Mouse (Mus musculus): ENCODE results near the gene Xpo6. TPM values are rescaled to one million over a fixed set of nuclear protein-coding genes. Genes with fewer than 3 reads are reported as not detected.

Gene Xpo6
- polyA plus RNA-seq, 1 experiment from 2014 or later = 75.4 TPM

DNA sequence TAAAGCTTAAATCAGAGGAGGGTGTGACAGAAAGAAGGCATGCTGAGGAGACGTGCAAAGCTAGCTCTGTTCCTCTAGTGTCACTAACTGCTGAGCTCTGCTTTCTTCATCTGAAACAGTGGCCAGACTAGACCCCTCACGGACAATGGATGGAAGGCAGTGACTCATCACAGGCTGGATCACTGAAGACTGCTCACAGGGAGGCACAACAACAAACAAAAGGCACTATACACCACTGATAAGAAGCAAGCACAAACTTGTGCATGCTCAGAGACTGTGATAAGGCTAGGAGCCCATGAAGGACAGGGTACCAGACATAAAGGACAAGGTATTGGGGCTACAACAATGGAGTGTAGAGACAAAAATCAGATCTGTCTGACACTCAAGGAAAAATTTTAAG lies 89.1 kb downstream of the Xpo6 start:
- Histone ChIP-seq H3K4me1 (no peaks in the 10 kb centered on the region), H3K36me3 (peaks cover 82% of the 10 kb centered on the region), H3K4me3 (no peak overlapping the region), H3K27ac (no peak overlapping the region), H3K4me2 (replicated peaks) (no peak overlapping the region), H3K27me3 (replicated peaks) (no peaks in the 10 kb centered on the region), H3K9me3 (no peaks in the 10 kb centered on the region), H3K9ac (no peak overlapping the region)
- no peak for ATAC-seq (ENCODE audit: low FRiP score, low read depth)
- WGBS = 84% methylated on average over 2 of the region's 2 CpGs

- H3K9ac ChIP-seq = no peak overlapping the region
- 93% methylated on average over 3 of the region's 3 CpGs for WGBS
- H3K9me3 ChIP-seq = no peaks in the 10 kb centered on the region
- H3K4me2 ChIP-seq (replicated peaks) = no peak overlapping the region
- H3K36me3 ChIP-seq = peaks cover 83% of the 10 kb centered on the region
- H3K27me3 ChIP-seq (replicated peaks) = no peaks in the 10 kb centered on the region
- no peak for ATAC-seq (ENCODE audit: low FRiP score, low read depth)
- H3K27ac ChIP-seq = no peak overlapping the region
- H3K4me1 ChIP-seq = no peaks in the 10 kb centered on the region
- H3K4me3 ChIP-seq = no peak overlapping the region
Observed at GRCm38 (mm10) chr7:126109898-126110297, 90.4 kb downstream of the Xpo6 start.

GRCm38 (mm10) chr7:126100440-126100839 lies 99.9 kb downstream of the Xpo6 start:
- Histone ChIP-seq H3K27me3 (replicated peaks) (no peaks in the 10 kb centered on the region), H3K4me2 (replicated peaks) (no peak overlapping the region), H3K4me1 (no peaks in the 10 kb centered on the region), H3K4me3 (no peak overlapping the region), H3K36me3 (peaks cover 79% of the 10 kb centered on the region), H3K27ac (no peak overlapping the region), H3K9ac (no peak overlapping the region), H3K9me3 (no peaks in the 10 kb centered on the region)
- ATAC-seq (ENCODE audit: low FRiP score, low read depth) = no peak
- WGBS = 95% methylated on average over 11 of the region's 11 CpGs

DNA sequence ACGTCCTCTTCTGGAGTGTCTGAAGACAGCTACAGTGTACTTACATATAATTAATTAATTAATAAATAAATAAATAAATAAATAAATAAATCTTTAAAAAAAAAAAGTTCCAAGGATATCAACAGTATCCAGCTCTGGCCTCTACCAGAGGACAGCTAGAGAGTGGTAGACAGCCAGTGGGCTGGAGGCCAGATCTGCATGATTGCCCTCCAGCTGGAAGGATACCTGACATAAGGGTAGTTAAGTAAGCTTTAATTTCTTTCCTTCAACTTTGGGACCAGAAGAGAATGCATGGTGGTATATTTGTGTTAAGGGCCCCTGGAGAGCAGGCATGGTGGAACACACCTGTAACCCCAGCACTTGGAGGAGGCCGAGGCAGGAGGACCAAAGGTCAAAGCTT lies 100.5 kb downstream of the Xpo6 start:
- Histone ChIP-seq H3K27ac (no peak overlapping the region), H3K27me3 (replicated peaks) (no peaks in the 10 kb centered on the region), H3K9me3 (no peaks in the 10 kb centered on the region), H3K4me1 (no peaks in the 10 kb centered on the region), H3K36me3 (peaks cover 73% of the 10 kb centered on the region), H3K4me3 (no peak overlapping the region), H3K4me2 (replicated peaks) (no peak overlapping the region), H3K9ac (no peak overlapping the region)
- WGBS = 92% methylated on average over 2 of the region's 2 CpGs
- no peak for ATAC-seq (ENCODE audit: low FRiP score, low read depth)

- WGBS = 98% methylated on average over 7 of the region's 7 CpGs
- H3K9ac ChIP-seq = no peak overlapping the region
- ATAC-seq (ENCODE audit: low FRiP score, low read depth) = no peak
- H3K4me1 ChIP-seq = no peaks in the 10 kb centered on the region
- no peaks in the 10 kb centered on the region for H3K27me3 ChIP-seq (replicated peaks)
- H3K4me2 ChIP-seq (replicated peaks) = no peak overlapping the region
- no peaks in the 10 kb centered on the region for H3K9me3 ChIP-seq
- H3K36me3 ChIP-seq = peaks cover 67% of the 10 kb centered on the region
- H3K4me3 ChIP-seq = no peak overlapping the region
- H3K27ac ChIP-seq = no peak overlapping the region
Observed at GRCm38 (mm10) chr7:126099163-126099775, 101.0 kb downstream of the Xpo6 start.

GRCm38 (mm10) chr7:126097219-126097915 lies 102.9 kb downstream of the Xpo6 start:
- Histone ChIP-seq H3K27me3 (replicated peaks) (no peaks in the 10 kb centered on the region), H3K36me3 (peaks cover 51% of the 10 kb centered on the region), H3K27ac (no peak overlapping the region), H3K4me2 (replicated peaks) (no peak overlapping the region), H3K4me1 (no peaks in the 10 kb centered on the region), H3K4me3 (no peak overlapping the region), H3K9me3 (no peaks in the 10 kb centered on the region), H3K9ac (no peak overlapping the region)
- WGBS = 81% methylated on average over 7 of the region's 9 CpGs
- ATAC-seq (ENCODE audit: low FRiP score, low read depth) = no peak

- no peak overlapping the region for H3K27ac ChIP-seq
- 81% methylated on average over 5 of the region's 5 CpGs for WGBS
- H3K9me3 ChIP-seq = no peaks in the 10 kb centered on the region
- no peak overlapping the region for H3K9ac ChIP-seq
- no peak for ATAC-seq (ENCODE audit: low FRiP score, low read depth)
- H3K4me2 ChIP-seq (replicated peaks) = no peak overlapping the region
- no peak overlapping the region for H3K4me3 ChIP-seq
- no peaks in the 10 kb centered on the region for H3K4me1 ChIP-seq
- peaks cover 44% of the 10 kb centered on the region for H3K36me3 ChIP-seq
- no peaks in the 10 kb centered on the region for H3K27me3 ChIP-seq (replicated peaks)
Observed at GRCm38 (mm10) chr7:126096596-126096995, 103.7 kb downstream of the Xpo6 start.

DNA sequence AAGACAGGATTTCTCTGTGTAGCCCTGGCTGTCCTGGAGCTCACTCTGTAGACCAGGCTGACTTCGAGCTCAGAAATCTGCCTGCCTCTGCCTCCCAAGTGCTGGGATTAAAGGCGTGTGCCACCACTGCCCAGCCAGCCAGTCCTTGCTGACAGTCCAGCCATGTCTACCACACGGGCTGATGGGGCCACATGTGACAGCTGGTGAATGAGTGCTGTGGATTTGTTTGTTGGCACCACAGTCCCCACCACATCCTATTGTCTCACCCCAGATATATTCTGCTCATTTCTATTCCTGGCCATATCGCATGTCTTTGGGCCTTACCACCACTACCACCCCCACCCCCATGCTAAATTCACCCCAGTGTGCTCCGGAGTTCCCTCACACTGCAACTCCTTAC lies 105.6 kb downstream of the Xpo6 start:
- Histone ChIP-seq H3K4me2 (replicated peaks) (no peak overlapping the region), H3K9ac (no peak overlapping the region), H3K9me3 (no peaks in the 10 kb centered on the region), H3K4me1 (no peaks in the 10 kb centered on the region), H3K27me3 (replicated peaks) (no peaks in the 10 kb centered on the region), H3K36me3 (peaks cover 26% of the 10 kb centered on the region), H3K27ac (no peak overlapping the region), H3K4me3 (no peak overlapping the region)
- ATAC-seq (ENCODE audit: low FRiP score, low read depth) = no peak
- 95% methylated on average over 5 of the region's 5 CpGs for WGBS

DNA sequence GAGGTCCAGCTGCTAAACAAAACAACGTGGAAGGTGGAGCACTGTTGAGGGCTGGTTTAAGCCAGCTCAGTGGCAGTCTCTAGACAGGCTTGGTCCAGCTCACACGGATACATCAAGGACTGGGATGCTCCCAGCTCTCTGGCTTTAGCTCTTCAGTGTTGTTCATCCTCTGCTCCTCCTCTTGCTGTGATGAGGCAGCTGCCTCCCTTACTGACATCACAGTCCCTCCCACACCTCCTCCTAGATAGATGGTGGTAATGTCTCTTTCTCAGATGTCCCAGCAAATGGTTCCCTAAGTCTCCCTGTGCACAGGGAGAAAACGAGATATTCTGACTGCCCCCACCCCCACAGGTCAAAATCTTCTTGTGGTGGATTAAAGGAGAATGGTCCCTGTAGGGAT lies 107.1 kb downstream of the Xpo6 start:
- H3K27ac ChIP-seq = no peak overlapping the region
- no peak overlapping the region for H3K4me3 ChIP-seq
- H3K27me3 ChIP-seq (replicated peaks) = no peaks in the 10 kb centered on the region
- H3K9ac ChIP-seq = no peak overlapping the region
- no peak overlapping the region for H3K4me2 ChIP-seq (replicated peaks)
- no peaks in the 10 kb centered on the region for H3K4me1 ChIP-seq
- 50% methylated on average over 3 of the region's 3 CpGs for WGBS
- no peak for ATAC-seq (ENCODE audit: low FRiP score, low read depth)
- peaks cover 12% of the 10 kb centered on the region for H3K36me3 ChIP-seq
- H3K9me3 ChIP-seq = no peaks in the 10 kb centered on the region

DNA sequence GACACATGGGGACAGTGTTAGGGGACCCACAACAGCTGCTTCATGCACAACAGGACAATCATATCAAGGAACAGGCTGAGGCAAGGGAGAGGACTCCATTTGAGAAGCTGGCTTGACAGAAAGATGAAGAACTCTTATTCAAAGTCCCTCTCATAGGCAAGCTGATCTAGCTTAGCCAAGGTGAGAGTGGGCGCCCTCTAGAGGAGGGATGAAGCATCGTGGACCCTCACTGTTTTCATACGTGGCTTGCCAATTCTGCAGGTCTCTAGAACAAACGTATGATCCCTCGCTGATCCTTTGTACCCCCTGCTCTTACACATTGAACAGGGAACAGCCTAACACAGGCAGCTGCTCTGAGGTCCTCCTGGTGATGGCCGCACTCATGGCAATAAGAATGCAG lies 110.5 kb downstream of the Xpo6 start:
- Histone ChIP-seq H3K36me3 (no peaks in the 10 kb centered on the region), H3K9me3 (no peaks in the 10 kb centered on the region), H3K4me1 (peaks cover 7% of the 10 kb centered on the region; the same call in 1 of the 2 replicates), H3K27ac (no peak overlapping the region), H3K27me3 (replicated peaks) (0 out of 2 replicates have a peak, but pooled peaks cover 2% of the 10 kb centered on the region), H3K4me2 (replicated peaks) (no peak overlapping the region), H3K4me3 (no peak overlapping the region), H3K9ac (no peak overlapping the region)
- WGBS = 19% methylated on average over 6 of the region's 6 CpGs
- ATAC-seq (ENCODE audit: low FRiP score, low read depth) = no peak

- Histone ChIP-seq H3K9ac (no peak overlapping the region), H3K4me3 (no peak overlapping the region), H3K4me1 (peaks cover 16% of the 10 kb centered on the region; the same call in 1 of the 2 replicates), H3K4me2 (replicated peaks) (no peak overlapping the region), H3K36me3 (no peaks in the 10 kb centered on the region), H3K27me3 (replicated peaks) (peaks cover 17% of the 10 kb centered on the region), H3K27ac (no peak overlapping the region), H3K9me3 (no peaks in the 10 kb centered on the region)
- no peak for ATAC-seq (ENCODE audit: low FRiP score, low read depth)
- 42% methylated on average over 3 of the region's 6 CpGs for WGBS
Observed at GRCm38 (mm10) chr7:126088155-126088554, 112.1 kb downstream of the Xpo6 start.

GRCm38 (mm10) chr7:126087602-126088001 lies 112.7 kb downstream of the Xpo6 start:
- no peaks in the 10 kb centered on the region for H3K9me3 ChIP-seq
- peaks cover 23% of the 10 kb centered on the region for H3K27me3 ChIP-seq (replicated peaks)
- no peak overlapping the region for H3K4me3 ChIP-seq
- no peak overlapping the region for H3K9ac ChIP-seq
- 72% methylated on average over 10 of the region's 10 CpGs for WGBS
- H3K4me1 ChIP-seq = peaks cover 16% of the 10 kb centered on the region; the same call in 1 of the 2 replicates
- H3K27ac ChIP-seq = no peak overlapping the region
- no peak overlapping the region for H3K4me2 ChIP-seq (replicated peaks)
- ATAC-seq (ENCODE audit: low FRiP score, low read depth) = no peak
- H3K36me3 ChIP-seq = no peaks in the 10 kb centered on the region

DNA sequence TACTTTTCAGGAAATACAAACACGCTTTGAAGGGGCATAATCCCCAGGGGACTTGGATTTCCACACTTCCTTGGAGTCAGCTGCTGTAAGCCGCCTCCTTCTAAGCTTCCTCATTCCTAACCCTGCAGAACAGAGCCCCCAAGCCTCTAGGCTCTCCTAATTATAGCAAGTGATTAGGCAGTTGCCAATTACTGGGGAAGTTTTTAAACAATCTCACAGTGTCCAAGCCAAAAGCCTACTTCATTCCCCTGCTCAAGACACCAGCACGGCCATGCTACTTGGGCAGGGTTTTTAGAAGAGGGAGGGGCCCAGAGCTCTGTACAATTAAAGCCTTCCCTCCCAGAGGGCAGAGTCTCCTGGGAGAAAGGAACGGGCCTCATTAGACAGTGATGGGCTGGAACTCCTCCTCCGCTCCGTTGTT lies 114.0 kb downstream of the Xpo6 start:
- Histone ChIP-seq H3K9ac (no peak overlapping the region), H3K4me3 (no peak overlapping the region), H3K4me2 (replicated peaks) (no peak overlapping the region; the same call in 1 of the 2 replicates), H3K27ac (no peak overlapping the region), H3K9me3 (no peaks in the 10 kb centered on the region), H3K36me3 (no peaks in the 10 kb centered on the region), H3K27me3 (replicated peaks) (peaks cover 36% of the 10 kb centered on the region), H3K4me1 (peaks cover 21% of the 10 kb centered on the region; the same call in 1 of the 2 replicates)
- no peak for ATAC-seq (ENCODE audit: low FRiP score, low read depth)
- WGBS = 19% methylated on average over 6 of the region's 6 CpGs

Measured in neural tube, embryonic 12.5 days (tissue).